Mouse (Mus musculus): ENCODE results near the gene Adcy5. TPM values are rescaled to one million over a fixed set of nuclear protein-coding genes. Genes with fewer than 3 reads are reported as not detected.

The Adcy5 gene
- total and polyA plus RNA-seq, 3 experiments = 47.1 to 56.2 (median 52.9) TPM

GRCm38 (mm10) chr16:35172195-35172594 is 17.5 kb downstream of the Adcy5 start:
- Histone ChIP-seq H3K79me2 (replicated peaks; ENCODE audit: control insufficient read depth, insufficient read depth, low read length) (no peaks in the 10 kb centered on the region; the same call in 1 of the 2 replicates), H3K27me3 (ENCODE audit: control insufficient read depth, insufficient read depth, low read length) (no peaks in the 10 kb centered on the region), H3K27ac (no peak overlapping the region), H3K9ac (ENCODE audit: low read depth, low read length) (no peak overlapping the region), H3K36me3 (ENCODE audit: control insufficient read depth, insufficient read depth, low read length) (no peaks in the 10 kb centered on the region), H3K4me3 (no peak overlapping the region), H3K4me1 (ENCODE audit: control insufficient read depth, insufficient read depth, low read length) (peaks cover 5% of the 10 kb centered on the region; the same call in 1 of the 2 replicates)
- intact Hi-C loops (cut with DNase I) = no loop called here
- WGBS = 92% methylated on average over 5 of the region's 5 CpGs
- TF ChIP-seq POLR2A (IDR thresholded peaks at IDR 0.05; ENCODE audit: insufficient read depth, low read depth, low read length) (no peak), CTCF (IDR thresholded peaks at IDR 0.05) (no peak), EP300 (IDR thresholded peaks at IDR 0.05; ENCODE audit: insufficient read depth, low read depth, low read length) (no peak)
- DNase-seq = no peak

- intact Hi-C loops (cut with DNase I) = no loop called here
- Histone ChIP-seq H3K79me2 (replicated peaks; ENCODE audit: control insufficient read depth, insufficient read depth, low read length) (no peaks in the 10 kb centered on the region), H3K27me3 (ENCODE audit: control insufficient read depth, insufficient read depth, low read length) (no peaks in the 10 kb centered on the region), H3K36me3 (ENCODE audit: control insufficient read depth, insufficient read depth, low read length) (no peaks in the 10 kb centered on the region), H3K9ac (ENCODE audit: low read depth, low read length) (no peak overlapping the region), H3K4me3 (no peak overlapping the region), H3K4me1 (ENCODE audit: control insufficient read depth, insufficient read depth, low read length) (peaks cover 12% of the 10 kb centered on the region), H3K27ac (peak overlapping the region; percentile 3; the same call in 1 of the 2 replicates)
- WGBS = 49% methylated on average over 3 of the region's 3 CpGs
- DNase-seq = peak in 1 of 2 experiments; percentile 20
- TF ChIP-seq POLR2A (IDR thresholded peaks at IDR 0.05; ENCODE audit: insufficient read depth, low read depth, low read length) (no peak), CTCF (IDR thresholded peaks at IDR 0.05) (no peak), EP300 (IDR thresholded peaks at IDR 0.05; ENCODE audit: insufficient read depth, low read depth, low read length) (no peak)
Observed at GRCm38 (mm10) chr16:35178516-35178915, 23.8 kb downstream of the Adcy5 start.

- Histone ChIP-seq H3K4me3 (no peak overlapping the region), H3K27ac (peak overlapping the region; percentile 3; the same call in 1 of the 2 replicates), H3K36me3 (ENCODE audit: control insufficient read depth, insufficient read depth, low read length) (no peaks in the 10 kb centered on the region), H3K9ac (ENCODE audit: low read depth, low read length) (no peak overlapping the region), H3K4me1 (ENCODE audit: control insufficient read depth, insufficient read depth, low read length) (peaks cover 14% of the 10 kb centered on the region), H3K79me2 (replicated peaks; ENCODE audit: control insufficient read depth, insufficient read depth, low read length) (no peaks in the 10 kb centered on the region), H3K27me3 (ENCODE audit: control insufficient read depth, insufficient read depth, low read length) (no peaks in the 10 kb centered on the region)
- TF ChIP-seq CTCF (IDR thresholded peaks at IDR 0.05) (no peak), EP300 (IDR thresholded peaks at IDR 0.05; ENCODE audit: insufficient read depth, low read depth, low read length) (no peak), POLR2A (IDR thresholded peaks at IDR 0.05; ENCODE audit: insufficient read depth, low read depth, low read length) (no peak)
- intact Hi-C loops (cut with DNase I) = no loop called here
- peak; percentile 67 to 75 for DNase-seq
- 20% methylated on average over 8 of the region's 8 CpGs for WGBS
Observed at GRCm38 (mm10) chr16:35179082-35179481, 24.4 kb downstream of the Adcy5 start.

- Histone ChIP-seq H3K27ac (no peak overlapping the region), H3K36me3 (ENCODE audit: control insufficient read depth, insufficient read depth, low read length) (no peaks in the 10 kb centered on the region), H3K79me2 (replicated peaks; ENCODE audit: control insufficient read depth, insufficient read depth, low read length) (no peaks in the 10 kb centered on the region), H3K27me3 (ENCODE audit: control insufficient read depth, insufficient read depth, low read length) (no peaks in the 10 kb centered on the region), H3K4me3 (no peak overlapping the region), H3K4me1 (ENCODE audit: control insufficient read depth, insufficient read depth, low read length) (peaks cover 10% of the 10 kb centered on the region), H3K9ac (ENCODE audit: low read depth, low read length) (no peak overlapping the region)
- TF ChIP-seq CTCF (IDR thresholded peaks at IDR 0.05) = no peak
- TF ChIP-seq POLR2A (IDR thresholded peaks at IDR 0.05; ENCODE audit: insufficient read depth, low read depth, low read length) = no peak
- 0 out of 2 replicates have a peak, but pooled peaks have one; percentile 19 for TF ChIP-seq EP300 (IDR thresholded peaks at IDR 0.05; ENCODE audit: insufficient read depth, low read depth, low read length)
- intact Hi-C loops (cut with DNase I) = no loop called here
- peak; percentile 61 to 64 for DNase-seq
- WGBS = 50% methylated on average over 11 of the region's 11 CpGs
Observed at GRCm38 (mm10) chr16:35183161-35183560, 28.5 kb downstream of the Adcy5 start.

GRCm38 (mm10) chr16:35188111-35188510 is 33.4 kb downstream of the Adcy5 start:
- H3K36me3 ChIP-seq (ENCODE audit: control insufficient read depth, insufficient read depth, low read length) = no peaks in the 10 kb centered on the region
- no peaks in the 10 kb centered on the region for H3K79me2 ChIP-seq (replicated peaks; ENCODE audit: control insufficient read depth, insufficient read depth, low read length)
- no peak for DNase-seq
- 62% methylated on average over 4 of the region's 4 CpGs for WGBS
- no peak overlapping the region for H3K9ac ChIP-seq (ENCODE audit: low read depth, low read length)
- H3K4me1 ChIP-seq (ENCODE audit: control insufficient read depth, insufficient read depth, low read length) = peaks cover 9% of the 10 kb centered on the region; the same call in 1 of the 2 replicates
- H3K27ac ChIP-seq = no peak overlapping the region
- H3K4me3 ChIP-seq = no peak overlapping the region
- intact Hi-C loops (cut with DNase I) = no loop called here
- TF ChIP-seq POLR2A (IDR thresholded peaks at IDR 0.05; ENCODE audit: insufficient read depth, low read depth, low read length) (no peak), EP300 (IDR thresholded peaks at IDR 0.05; ENCODE audit: insufficient read depth, low read depth, low read length) (no peak), CTCF (IDR thresholded peaks at IDR 0.05) (no peak)
- no peaks in the 10 kb centered on the region for H3K27me3 ChIP-seq (ENCODE audit: control insufficient read depth, insufficient read depth, low read length)

- H3K27me3 ChIP-seq (ENCODE audit: control insufficient read depth, insufficient read depth, low read length) = no peaks in the 10 kb centered on the region
- no peaks in the 10 kb centered on the region for H3K36me3 ChIP-seq (ENCODE audit: control insufficient read depth, insufficient read depth, low read length)
- no peak overlapping the region for H3K9ac ChIP-seq (ENCODE audit: low read depth, low read length)
- no peaks in the 10 kb centered on the region for H3K79me2 ChIP-seq (replicated peaks; ENCODE audit: control insufficient read depth, insufficient read depth, low read length)
- H3K4me1 ChIP-seq (ENCODE audit: control insufficient read depth, insufficient read depth, low read length) = peaks cover 11% of the 10 kb centered on the region; the same call in 1 of the 2 replicates
- intact Hi-C loops (cut with DNase I) = no loop called here
- 53% methylated on average over 11 of the region's 11 CpGs for WGBS
- no peak for DNase-seq
- TF ChIP-seq CTCF (IDR thresholded peaks at IDR 0.05) = no peak
- no peak for TF ChIP-seq POLR2A (IDR thresholded peaks at IDR 0.05; ENCODE audit: insufficient read depth, low read depth, low read length)
- no peak for TF ChIP-seq EP300 (IDR thresholded peaks at IDR 0.05; ENCODE audit: insufficient read depth, low read depth, low read length)
- no peak overlapping the region; the same call in 1 of the 2 replicates for H3K27ac ChIP-seq
- no peak overlapping the region for H3K4me3 ChIP-seq
Observed at GRCm38 (mm10) chr16:35189420-35190141, 34.9 kb downstream of the Adcy5 start.
